Mouse (Mus musculus): Measurements from ENCODE around the gene Yju2. TPM values are rescaled to one million over a fixed set of nuclear protein-coding genes. Genes with fewer than 3 reads are reported as not detected.
A peak's percentile ranks its signal among the peaks of the same experiment; 100 is the strongest.

The Yju2 gene
- total and polyA plus RNA-seq, 2 experiments from 2014 or later: 10.1 to 14.6 TPM

DNA sequence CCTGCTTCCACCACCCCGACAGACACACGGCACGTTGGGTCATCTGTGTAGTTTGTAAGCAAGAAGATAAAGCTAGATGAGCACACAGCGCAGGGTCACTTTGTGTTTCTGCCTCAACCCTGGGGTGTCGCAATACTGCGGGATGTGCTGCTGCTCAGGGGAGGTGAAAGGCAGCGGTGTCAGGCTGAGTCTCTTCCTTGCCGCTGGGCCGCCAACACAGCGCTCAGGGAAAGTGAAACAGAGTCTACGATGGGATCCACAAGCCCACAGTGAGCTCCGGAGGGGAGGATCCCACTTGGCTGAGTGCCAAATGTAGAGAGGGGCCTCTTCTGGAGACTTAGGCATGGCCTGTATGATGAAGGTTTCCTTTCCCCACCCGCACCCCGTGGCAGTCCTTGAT, 4.3 kb downstream of the Yju2 start:
- Histone ChIP-seq H3K4me2 (ENCODE audit: low read depth, low read length, poor library complexity, severe bottlenecking) (no peak overlapping the region), H3K4me1 (ENCODE audit: insufficient read depth, low read length) (peaks cover 9% of the 10 kb centered on the region; the same call in 1 of the 2 replicates), H3K9ac (replicated peaks; ENCODE audit: low read length, poor library complexity, severe bottlenecking) (no peak overlapping the region), H3K9me3 (ENCODE audit: low read length) (no peaks in the 10 kb centered on the region), H3K27me3 (ENCODE audit: insufficient read depth, low read length) (no peaks in the 10 kb centered on the region), H3K36me3 (ENCODE audit: insufficient read depth, low read length) (peaks cover 25% of the 10 kb centered on the region), H3K27ac (ENCODE audit: low read depth, low read length) (no peak overlapping the region), H3K4me3 (ENCODE audit: low read depth, low read length) (no peak overlapping the region)
- ATAC-seq (ENCODE audit: low FRiP score) (no peak), DNase-seq (ENCODE audit: low spot score) (no peak)
- 78% methylated on average over 14 of the region's 14 CpGs for WGBS
- TF ChIP-seq CTCF (IDR thresholded peaks at IDR 0.05): no peak

DNA sequence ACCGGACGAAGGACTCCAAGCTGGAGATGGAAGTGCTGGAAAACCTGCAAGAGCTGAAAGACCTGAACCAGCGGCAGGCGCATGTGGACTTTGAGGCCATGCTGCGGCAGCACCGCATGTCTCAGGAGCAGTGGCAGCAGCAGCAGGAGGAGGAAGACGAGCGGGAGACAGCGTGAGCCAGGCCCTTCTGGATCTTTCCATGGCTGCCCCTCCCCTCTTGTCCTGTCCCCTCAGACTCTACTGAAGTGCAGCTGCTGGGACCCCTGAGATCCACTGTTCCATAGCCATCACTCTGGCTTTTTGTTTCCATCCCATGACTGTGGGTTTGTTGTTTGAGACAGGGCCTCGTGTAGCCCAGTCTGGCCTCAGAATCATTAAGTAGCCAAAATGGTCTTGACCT, 5.6 kb downstream of the Yju2 start:
- Histone ChIP-seq H3K4me2 (ENCODE audit: low read depth, low read length, poor library complexity, severe bottlenecking) (no peak overlapping the region), H3K9ac (replicated peaks; ENCODE audit: low read length, poor library complexity, severe bottlenecking) (no peak overlapping the region), H3K4me3 (ENCODE audit: low read depth, low read length) (no peak overlapping the region), H3K4me1 (ENCODE audit: insufficient read depth, low read length) (peaks cover 10% of the 10 kb centered on the region; the same call in 1 of the 2 replicates), H3K27me3 (ENCODE audit: insufficient read depth, low read length) (no peaks in the 10 kb centered on the region), H3K27ac (ENCODE audit: low read depth, low read length) (no peak overlapping the region), H3K36me3 (ENCODE audit: insufficient read depth, low read length) (peaks cover 25% of the 10 kb centered on the region), H3K9me3 (ENCODE audit: low read length) (no peaks in the 10 kb centered on the region)
- no peak for ATAC-seq (ENCODE audit: low FRiP score)
- WGBS: 98% methylated on average over 10 of the region's 10 CpGs
- TF ChIP-seq CTCF (IDR thresholded peaks at IDR 0.05): no peak
- DNase-seq (ENCODE audit: low spot score): no peak

DNA sequence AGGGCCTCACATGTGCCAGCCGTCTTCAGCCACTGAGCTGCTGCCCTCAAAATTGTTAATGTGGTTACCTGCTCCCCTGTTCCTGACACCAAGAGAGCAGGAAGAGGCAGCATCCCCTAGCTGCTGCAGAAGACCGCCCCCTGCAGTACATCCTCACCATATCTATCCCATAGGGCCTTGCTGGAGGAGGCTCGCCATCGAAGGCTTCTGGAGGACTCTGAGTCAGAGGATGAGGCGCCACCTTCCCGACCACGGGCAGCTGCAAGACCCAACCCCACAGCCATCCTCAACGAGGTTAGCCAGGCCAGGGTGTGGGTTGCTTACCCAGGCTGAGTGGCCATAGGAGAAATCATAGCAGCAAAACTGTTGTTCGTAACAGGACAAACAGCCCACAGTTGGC, 6.1 kb downstream of the Yju2 start:
- Histone ChIP-seq H3K9me3 (ENCODE audit: low read length) (no peaks in the 10 kb centered on the region), H3K36me3 (ENCODE audit: insufficient read depth, low read length) (peaks cover 25% of the 10 kb centered on the region), H3K4me3 (ENCODE audit: low read depth, low read length) (no peak overlapping the region), H3K4me2 (ENCODE audit: low read depth, low read length, poor library complexity, severe bottlenecking) (no peak overlapping the region), H3K4me1 (ENCODE audit: insufficient read depth, low read length) (peaks cover 9% of the 10 kb centered on the region; the same call in 1 of the 2 replicates), H3K9ac (replicated peaks; ENCODE audit: low read length, poor library complexity, severe bottlenecking) (no peak overlapping the region), H3K27me3 (ENCODE audit: insufficient read depth, low read length) (no peaks in the 10 kb centered on the region), H3K27ac (ENCODE audit: low read depth, low read length) (no peak overlapping the region)
- ATAC-seq (ENCODE audit: low FRiP score): no peak
- peak; percentile 25 for TF ChIP-seq CTCF (IDR thresholded peaks at IDR 0.05)
- no peak for DNase-seq (ENCODE audit: low spot score)
- WGBS: 83% methylated on average over 9 of the region's 9 CpGs

DNA sequence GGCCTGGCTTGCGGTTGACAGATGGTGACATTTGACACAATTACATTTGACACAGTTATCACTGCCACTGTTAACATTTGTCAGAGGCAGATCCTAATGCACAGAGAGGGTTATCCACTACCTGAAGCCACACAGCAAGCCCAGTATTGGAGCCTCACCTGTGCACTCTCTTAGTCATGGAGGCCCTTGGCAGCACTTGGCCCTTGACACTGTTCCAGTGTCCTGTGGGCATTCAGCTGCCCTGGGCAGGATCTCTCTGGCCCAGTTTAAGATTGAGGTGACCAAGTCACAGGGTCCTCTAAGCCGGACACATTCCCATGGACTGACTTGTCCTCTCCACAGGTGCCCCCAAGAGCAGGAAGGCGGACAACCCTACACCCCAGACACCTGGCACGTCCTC, 8.3 kb downstream of the Yju2 start:
- Histone ChIP-seq H3K9ac (replicated peaks; ENCODE audit: low read length, poor library complexity, severe bottlenecking) (no peak overlapping the region), H3K36me3 (ENCODE audit: insufficient read depth, low read length) (peaks cover 16% of the 10 kb centered on the region), H3K27me3 (ENCODE audit: insufficient read depth, low read length) (no peaks in the 10 kb centered on the region), H3K4me2 (ENCODE audit: low read depth, low read length, poor library complexity, severe bottlenecking) (no peak overlapping the region), H3K4me3 (ENCODE audit: low read depth, low read length) (no peak overlapping the region), H3K9me3 (ENCODE audit: low read length) (no peaks in the 10 kb centered on the region), H3K4me1 (ENCODE audit: insufficient read depth, low read length) (0 out of 2 replicates have a peak, but pooled peaks cover 7% of the 10 kb centered on the region), H3K27ac (ENCODE audit: low read depth, low read length) (no peak overlapping the region)
- ATAC-seq (ENCODE audit: low FRiP score) (no peak), DNase-seq (ENCODE audit: low spot score) (no peak)
- no peak for TF ChIP-seq CTCF (IDR thresholded peaks at IDR 0.05)
- 95% methylated on average over 4 of the region's 4 CpGs for WGBS

DNA sequence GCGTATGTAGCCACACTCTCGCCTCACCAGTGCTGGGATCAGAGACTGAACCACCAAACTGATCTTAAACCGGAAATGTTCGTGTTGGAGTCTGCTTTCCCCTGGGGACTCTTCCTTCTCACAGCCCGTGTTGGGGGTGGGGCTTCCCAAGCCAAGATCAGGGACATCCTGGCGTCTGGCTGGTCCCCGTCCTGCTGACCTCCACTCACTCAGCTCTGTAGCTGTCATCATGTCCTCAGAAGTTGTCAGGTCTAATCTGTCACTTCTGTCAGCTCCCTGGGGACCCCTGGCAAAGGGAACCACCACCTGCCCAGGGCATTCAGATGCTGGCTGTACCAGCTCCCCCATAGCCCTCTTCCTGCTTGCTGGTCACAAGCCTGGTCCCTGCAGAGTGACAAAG, 9.3 kb downstream of the Yju2 start:
- WGBS: 43% methylated on average over 7 of the region's 7 CpGs
- Histone ChIP-seq H3K9ac (replicated peaks; ENCODE audit: low read length, poor library complexity, severe bottlenecking) (no peak overlapping the region), H3K4me1 (ENCODE audit: insufficient read depth, low read length) (0 out of 2 replicates have a peak, but pooled peaks cover 7% of the 10 kb centered on the region), H3K4me3 (ENCODE audit: low read depth, low read length) (no peak overlapping the region), H3K27ac (ENCODE audit: low read depth, low read length) (no peak overlapping the region), H3K9me3 (ENCODE audit: low read length) (no peaks in the 10 kb centered on the region), H3K27me3 (ENCODE audit: insufficient read depth, low read length) (no peaks in the 10 kb centered on the region), H3K4me2 (ENCODE audit: low read depth, low read length, poor library complexity, severe bottlenecking) (no peak overlapping the region), H3K36me3 (ENCODE audit: insufficient read depth, low read length) (peaks cover 20% of the 10 kb centered on the region; the same call in 1 of the 2 replicates)
- TF ChIP-seq CTCF (IDR thresholded peaks at IDR 0.05): no peak
- DNase-seq (ENCODE audit: low spot score) (no peak), ATAC-seq (ENCODE audit: low FRiP score) (no peak)

DNA sequence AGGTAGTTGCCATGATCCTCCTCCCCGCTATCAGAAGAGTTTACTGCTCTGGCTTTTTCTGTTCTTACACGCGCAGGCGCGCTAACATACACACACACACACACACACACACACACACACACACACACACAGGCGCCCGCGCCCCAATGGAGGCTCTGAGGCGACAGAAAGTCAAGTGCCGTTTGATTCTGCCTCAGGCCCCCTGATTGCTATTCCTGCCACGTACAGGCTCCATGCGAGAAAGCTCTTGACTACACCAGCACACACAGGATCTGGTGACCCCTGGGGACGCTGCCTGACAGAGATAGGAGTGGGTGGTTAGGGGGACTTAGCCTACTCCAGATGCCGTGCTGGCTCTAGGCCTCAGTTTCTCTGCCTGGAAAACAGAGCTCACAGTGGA, 10.7 kb downstream of the Yju2 start:
- peak; percentile 90 for DNase-seq (ENCODE audit: low spot score)
- Histone ChIP-seq H3K4me3 (ENCODE audit: low read depth, low read length) (peak overlapping the region; percentile 66; the same call in 1 of the 2 replicates), H3K9ac (replicated peaks; ENCODE audit: low read length, poor library complexity, severe bottlenecking) (peak overlapping the region; percentile 87), H3K4me2 (ENCODE audit: low read depth, low read length, poor library complexity, severe bottlenecking) (peak overlapping the region; percentile 93), H3K27me3 (ENCODE audit: insufficient read depth, low read length) (no peaks in the 10 kb centered on the region), H3K27ac (ENCODE audit: low read depth, low read length) (peak overlapping the region; percentile 81), H3K36me3 (ENCODE audit: insufficient read depth, low read length) (peaks cover 25% of the 10 kb centered on the region; the same call in 1 of the 2 replicates), H3K9me3 (ENCODE audit: low read length) (no peaks in the 10 kb centered on the region), H3K4me1 (ENCODE audit: insufficient read depth, low read length) (0 out of 2 replicates have a peak, but pooled peaks cover 7% of the 10 kb centered on the region)
- ATAC-seq (ENCODE audit: low FRiP score): peak; percentile 74
- 12% methylated on average over 14 of the region's 14 CpGs for WGBS
- no peak for TF ChIP-seq CTCF (IDR thresholded peaks at IDR 0.05)
